Mouse (Mus musculus): ENCODE measurements at regions not wholly inside any gene's neighbourhood (a gene's known extent, or its start where the extent isn't known, plus 50 kb on each side); places are given as distances from the start of the nearest gene placed in this dataset.

GRCm38 (mm10) chr8:8168250-8168649 is 492.8 kb downstream of the Efnb2 start:
- TF ChIP-seq CTCF (IDR thresholded peaks at IDR 0.05; ENCODE audit: extremely low read depth, insufficient read depth, insufficient read length, insufficient replicate concordance) (no peak), POLR2A (IDR thresholded peaks at IDR 0.05; ENCODE audit: low read depth, low read length) (no peak)
